Comparison of ENCODE assay signal across 20 mouse cellular contexts in genomic region chr9:14187753-14188152, GRCm38 (mm10).
DNase-seq lines count a peak whose midpoint lies in the region; ATAC-seq and TF ChIP-seq lines count a peak whose summit lies in the region.
"Had no signal": no experiment of that assay in that cellular context is flagged by ENCODE, and none has a peak within 500 bp of the region (broad histone marks: within the 10 kb centered on the region; RNA-seq: fewer than 3 reads in every experiment).

No protein-coding gene starts in this region.

- no peaks in the 10 kb centered on the region for H3K36me3 ChIP-seq in macrophage (ENCODE audit: inconsistent target)
- H3K36me3 ChIP-seq in forebrain, postnatal 0 days (ENCODE audit: insufficient read depth): no peaks in the 10 kb centered on the region
- H3K36me3 ChIP-seq: embryonic facial prominence, embryonic 12.5 days; forebrain, embryonic 12.5 days; heart, embryonic 12.5 days had no signal

- no peak overlapping the region for H3K9ac ChIP-seq in forebrain, postnatal 0 days
- H3K9ac ChIP-seq: embryonic facial prominence, embryonic 12.5 days; forebrain, embryonic 12.5 days; heart, embryonic 12.5 days had no signal

- H3K27me3 ChIP-seq in forebrain, postnatal 0 days (ENCODE audit: insufficient read depth, low read length): no peaks in the 10 kb centered on the region
- H3K27me3 ChIP-seq: CH12.LX; embryonic facial prominence, embryonic 12.5 days; forebrain, embryonic 12.5 days; heart, embryonic 12.5 days had no signal

- DNase-seq in 416B (ENCODE audit: low read depth) (peak; percentile 97), adipocyte (ENCODE audit: low spot score) (peak; percentile 59)
- DNase-seq in layer of hippocampus, adult 9-11 months: no peak
- no peak for DNase-seq in forebrain, postnatal 0 days
- DNase-seq in kidney, postnatal 25 days: no peak
- DNase-seq: adrenal gland, postnatal 10 days; cerebellum, adult 11 months; cerebellum, adult 8-10 months; cerebellum, postnatal 14 days; gastrocnemius, adult 2 months; gastrocnemius, postnatal 25 days; heart, adult 2 months had no signal

- peak overlapping the region; percentile 2; the same call in 1 of the 2 replicates for H3K27ac ChIP-seq in macrophage
- no peak overlapping the region for H3K27ac ChIP-seq in forebrain, postnatal 0 days (ENCODE audit: low read depth, low read length)
- H3K27ac ChIP-seq: embryonic facial prominence, embryonic 12.5 days; forebrain, embryonic 12.5 days; gastrocnemius, adult 2 months; heart, adult 2 months had no signal

- ATAC-seq in monocyte, adult 5-6 weeks (replicated peaks; ENCODE audit: insufficient number of reproducible peaks, low FRiP score, low TSS enrichment, poor library complexity, severe bottlenecking): peak; percentile 51
- ATAC-seq in forebrain, postnatal 0 days: no peak
- ATAC-seq: hindbrain, embryonic 16.5 days; inflammation-experienced regulatory T-cells, adult 6 months had no signal

- H3K79me2 ChIP-seq in macrophage (ENCODE audit: inconsistent target): no peaks in the 10 kb centered on the region

- TF ChIP-seq CTCF in forebrain, postnatal 0 days (IDR thresholded peaks at IDR 0.05; ENCODE audit: low read depth): no peak

- H3K9me3 ChIP-seq in forebrain, postnatal 0 days (ENCODE audit: low read length): no peaks in the 10 kb centered on the region
- H3K9me3 ChIP-seq: embryonic facial prominence, embryonic 12.5 days; forebrain, embryonic 12.5 days; heart, embryonic 12.5 days had no signal

- WGBS in macrophage (ENCODE audit: missing documents): 22% methylated on average over 1 of the region's 1 CpGs
- WGBS in forebrain, postnatal 0 days: 100% methylated on average over 1 of the region's 1 CpGs

- H3K4me2 ChIP-seq in forebrain, postnatal 0 days (ENCODE audit: low read depth): no peak overlapping the region
- H3K4me2 ChIP-seq: embryonic facial prominence, embryonic 12.5 days; forebrain, embryonic 12.5 days; heart, embryonic 12.5 days had no signal

- no peak overlapping the region for H3K4me3 ChIP-seq in macrophage (ENCODE audit: inconsistent target)
- H3K4me3 ChIP-seq in forebrain, postnatal 0 days (ENCODE audit: low read depth, low read length): no peak overlapping the region
- H3K4me3 ChIP-seq: embryonic facial prominence, embryonic 12.5 days; forebrain, embryonic 12.5 days; gastrocnemius, adult 2 months; heart, adult 2 months; heart, embryonic 12.5 days had no signal

- H3K4me1 ChIP-seq in forebrain, postnatal 0 days (ENCODE audit: insufficient read depth): no peaks in the 10 kb centered on the region

Comparison
In these comparisons a context has a peak if more than half of its experiments do, and no peak if none do; other contexts are left out.
1. DNase-seq: peak in 416B (single experiment) and adipocyte (single experiment); none in layer of hippocampus, adult 9-11 months (single experiment), forebrain, postnatal 0 days (single experiment) and kidney, postnatal 25 days (0 of 2).